Mouse (Mus musculus) cerebellum, adult 2 months (tissue): Measurements from ENCODE around the gene Tbxa2r.

Experiments used
- CTCF ChIP-seq: fragments of 200-500 bp; IDR thresholded peaks from 2 replicates; pipeline ENCODE4 v1.5.1; 2011; ENCODE audit warnings: low read depth, mild to moderate bottlenecking, control low read depth, low read length, moderate library complexity, borderline replicate concordance; ENCODE audit not compliant: insufficient read depth
- POLR2A ChIP-seq: fragments of 200-500 bp; IDR thresholded peaks from 2 replicates; pipeline ENCODE4 v1.6.1; 2011; ENCODE audit warnings: low read length, control low read depth, borderline replicate concordance; ENCODE audit not compliant: insufficient read depth

DNA sequence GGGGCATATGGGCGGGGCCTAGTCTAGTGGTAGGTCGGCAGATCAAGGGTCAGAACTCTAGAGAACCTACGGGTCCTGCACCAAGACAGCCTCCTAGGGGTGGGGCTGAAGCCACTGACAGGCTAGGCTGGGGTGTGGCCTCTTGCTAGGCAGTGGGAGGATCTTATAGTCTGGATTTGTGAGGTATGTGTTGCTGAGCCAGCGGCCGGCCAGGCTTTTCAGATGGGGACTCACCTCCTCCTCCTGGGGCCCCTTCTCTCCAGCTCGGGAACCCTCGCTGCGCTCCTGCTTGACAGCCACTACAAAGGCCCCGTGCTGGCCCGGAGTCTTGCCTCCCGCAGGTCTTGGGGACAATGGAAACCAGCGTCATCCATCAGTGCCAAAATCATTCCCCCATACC, 20.6 kb downstream of the Tbxa2r start:
- TF ChIP-seq CTCF (no peak), POLR2A (no peak)
